Mouse (Mus musculus) neural tube, embryonic 14.5 days (tissue): ENCODE measurements at regions not wholly inside any gene's neighbourhood (a gene's known extent, or its start where the extent isn't known, plus 50 kb on each side); places are given as distances from the start of the nearest gene placed in this dataset.
A peak's percentile ranks its signal among the peaks of the same experiment; 100 is the strongest.

Source experiments
- ATAC-seq: fragments of 200-750 bp; cut with Nextera tagmentation; 2 replicates; pipeline ENCODE4 v1.8.0; 2017; ENCODE audit warnings: low read depth, mild to moderate bottlenecking, moderate TSS enrichment, moderate library complexity
- H3K27ac ChIP-seq: fragments of 300-500 bp; sonication (generic); 2 replicates; pipeline ENCODE4 v1.5.1; 2014; ENCODE audit warnings: low read depth, mild to moderate bottlenecking, control low read depth, low read length, moderate library complexity, mixed read lengths
- H3K27me3 ChIP-seq: fragments of 300-500 bp; sonication (generic); 2 replicates; pipeline ENCODE4 v1.6.1; 2014; ENCODE audit warnings: low read length; ENCODE audit not compliant: control insufficient read depth, insufficient read depth
- H3K36me3 ChIP-seq: fragments of 300-500 bp; sonication (generic); 2 replicates; pipeline ENCODE4 v1.6.1; 2014; ENCODE audit warnings: low read length, mixed read lengths; ENCODE audit not compliant: control insufficient read depth, insufficient read depth
- H3K4me1 ChIP-seq: fragments of 300-500 bp; sonication (generic); 2 replicates; pipeline ENCODE4 v1.6.1; 2014; ENCODE audit warnings: low read length; ENCODE audit not compliant: control insufficient read depth, insufficient read depth
- H3K4me2 ChIP-seq: fragments of 300-500 bp; sonication (generic); 2 replicates; pipeline ENCODE4 v1.6.1; 2014; ENCODE audit warnings: mild to moderate bottlenecking, low read depth, low read length, control low read depth
- H3K4me3 ChIP-seq: fragments of 300-500 bp; sonication (generic); 2 replicates; pipeline ENCODE4 v1.5.1; 2014; ENCODE audit warnings: low read depth, low read length, control low read depth, mixed read lengths
- H3K9ac ChIP-seq: fragments of 300-500 bp; sonication (generic); replicated peaks from 2 replicates; pipeline ENCODE4 v1.6.1; 2014; ENCODE audit warnings: low read depth, mild to moderate bottlenecking, control low read depth, low read length, mixed read lengths
- H3K9me3 ChIP-seq: fragments of 300-500 bp; sonication (generic); 2 replicates; pipeline ENCODE4 v1.6.1; 2016; ENCODE audit warnings: low read length; ENCODE audit not compliant: control insufficient read depth
- WGBS: fragments of 180-500 bp; shearing (Covaris S2); extraction: QIAGEN DNeasy Blood & Tissue Kit; methylation state at CpG from one replicate; pipeline ENCODE4 v1.1.7; 2014; 5-methylcytosine and 5-hydroxymethylcytosine counted together

DNA sequence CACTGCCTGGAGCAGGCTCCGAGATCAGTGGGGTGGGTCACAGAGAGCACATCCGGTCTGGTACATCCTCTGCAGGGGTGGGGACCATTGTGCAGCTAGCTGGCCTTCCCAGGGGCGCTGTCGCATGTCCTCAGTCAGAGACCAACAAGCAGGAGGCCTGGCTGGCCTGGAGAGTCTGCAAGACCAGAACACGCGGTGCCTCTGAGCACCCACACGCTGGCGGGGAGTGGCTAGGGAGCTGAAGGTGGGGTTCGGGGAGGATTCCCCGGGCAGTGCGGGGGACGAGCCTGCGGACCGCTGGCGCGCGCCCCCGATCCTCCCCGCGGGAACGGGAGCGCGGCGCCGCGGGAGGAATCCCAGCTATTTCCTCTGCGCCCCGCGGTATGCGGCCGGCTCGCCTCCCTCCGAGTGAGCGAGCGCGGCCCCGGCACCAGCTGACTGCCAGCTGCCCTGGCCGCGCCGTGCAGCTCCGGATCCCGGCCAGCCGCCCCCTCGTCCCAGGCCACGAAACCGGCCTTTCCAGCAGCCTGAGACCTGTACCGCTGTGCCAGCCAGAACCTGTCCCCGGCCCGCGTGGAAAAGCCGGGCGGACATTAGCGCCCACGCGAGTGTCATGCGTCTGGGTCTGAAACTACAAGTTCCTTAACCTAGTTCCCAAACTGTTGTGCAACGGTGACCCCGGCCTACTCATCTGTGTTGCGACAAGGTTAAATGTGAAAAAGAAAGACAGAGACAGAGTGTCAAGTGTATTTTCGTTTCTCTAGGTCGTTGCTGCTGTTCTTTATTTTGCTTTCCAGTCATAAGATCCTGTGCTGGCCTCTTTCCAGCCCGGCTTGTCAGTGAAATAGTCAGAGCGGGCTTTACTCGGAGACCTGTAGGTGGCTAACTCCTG lies 61.2 kb downstream of the Pkdcc start:
- Histone ChIP-seq H3K36me3 (no peaks in the 10 kb centered on the region), H3K27me3 (no peaks in the 10 kb centered on the region), H3K4me3 (peak overlapping the region; percentile 46), H3K4me1 (peaks cover 18% of the 10 kb centered on the region), H3K9me3 (no peaks in the 10 kb centered on the region), H3K27ac (peak overlapping the region; percentile 62), H3K4me2 (peak overlapping the region; percentile 84), H3K9ac (peak overlapping the region; percentile 66)
- 8% methylated on average over 43 of the region's 64 CpGs for WGBS
- ATAC-seq: peak; percentile 82

DNA sequence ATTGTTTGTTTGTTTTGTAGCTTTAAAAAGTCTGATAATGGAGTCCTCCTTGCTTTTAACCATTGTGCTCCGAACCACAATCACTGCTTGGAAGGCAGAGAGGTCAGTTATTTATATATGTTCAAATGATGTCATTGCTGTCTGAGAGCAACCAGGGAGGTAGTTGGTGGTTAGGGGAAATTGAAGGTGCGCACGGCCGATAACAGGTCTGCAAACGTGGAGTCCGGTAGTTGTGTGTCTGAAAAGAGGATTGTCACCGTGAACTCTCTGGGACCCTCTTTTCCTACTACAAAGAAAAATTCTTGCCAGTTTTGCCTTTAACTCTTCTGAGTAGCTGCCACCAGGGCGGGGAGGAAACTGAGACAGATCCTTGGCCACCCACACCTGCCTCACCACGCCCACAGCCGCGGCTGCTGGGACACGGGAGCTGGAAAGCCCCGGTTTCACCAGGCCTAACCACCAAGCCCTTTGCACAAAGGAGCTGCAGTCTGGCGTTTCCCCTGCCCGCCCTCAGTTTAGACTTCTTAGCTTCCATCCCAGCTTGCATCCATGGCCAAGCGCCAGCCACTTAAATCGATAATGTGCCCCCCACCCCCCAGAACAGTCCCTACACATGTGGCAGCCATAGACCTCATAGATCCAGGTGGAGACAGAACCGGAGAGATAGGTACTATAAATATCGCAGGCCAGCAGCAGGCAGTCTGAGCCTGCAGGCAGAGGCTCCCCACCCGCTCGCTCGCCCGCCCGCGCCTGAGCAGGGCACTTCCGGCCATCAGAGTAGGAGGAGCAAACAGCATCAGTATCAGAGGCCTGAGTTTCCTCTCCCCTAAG lies 62.2 kb downstream of the Pkdcc start:
- Histone ChIP-seq H3K9me3 (no peaks in the 10 kb centered on the region), H3K9ac (peak overlapping the region; percentile 29; the same call in 1 of the 2 replicates), H3K36me3 (no peaks in the 10 kb centered on the region), H3K4me3 (no peak overlapping the region), H3K27me3 (no peaks in the 10 kb centered on the region), H3K4me1 (peaks cover 18% of the 10 kb centered on the region), H3K27ac (peak overlapping the region; percentile 22; the same call in 1 of the 2 replicates), H3K4me2 (peak overlapping the region; percentile 43)
- peak; percentile 62; the same call in 1 of the 2 replicates for ATAC-seq
- 29% methylated on average over 26 of the region's 26 CpGs for WGBS

DNA sequence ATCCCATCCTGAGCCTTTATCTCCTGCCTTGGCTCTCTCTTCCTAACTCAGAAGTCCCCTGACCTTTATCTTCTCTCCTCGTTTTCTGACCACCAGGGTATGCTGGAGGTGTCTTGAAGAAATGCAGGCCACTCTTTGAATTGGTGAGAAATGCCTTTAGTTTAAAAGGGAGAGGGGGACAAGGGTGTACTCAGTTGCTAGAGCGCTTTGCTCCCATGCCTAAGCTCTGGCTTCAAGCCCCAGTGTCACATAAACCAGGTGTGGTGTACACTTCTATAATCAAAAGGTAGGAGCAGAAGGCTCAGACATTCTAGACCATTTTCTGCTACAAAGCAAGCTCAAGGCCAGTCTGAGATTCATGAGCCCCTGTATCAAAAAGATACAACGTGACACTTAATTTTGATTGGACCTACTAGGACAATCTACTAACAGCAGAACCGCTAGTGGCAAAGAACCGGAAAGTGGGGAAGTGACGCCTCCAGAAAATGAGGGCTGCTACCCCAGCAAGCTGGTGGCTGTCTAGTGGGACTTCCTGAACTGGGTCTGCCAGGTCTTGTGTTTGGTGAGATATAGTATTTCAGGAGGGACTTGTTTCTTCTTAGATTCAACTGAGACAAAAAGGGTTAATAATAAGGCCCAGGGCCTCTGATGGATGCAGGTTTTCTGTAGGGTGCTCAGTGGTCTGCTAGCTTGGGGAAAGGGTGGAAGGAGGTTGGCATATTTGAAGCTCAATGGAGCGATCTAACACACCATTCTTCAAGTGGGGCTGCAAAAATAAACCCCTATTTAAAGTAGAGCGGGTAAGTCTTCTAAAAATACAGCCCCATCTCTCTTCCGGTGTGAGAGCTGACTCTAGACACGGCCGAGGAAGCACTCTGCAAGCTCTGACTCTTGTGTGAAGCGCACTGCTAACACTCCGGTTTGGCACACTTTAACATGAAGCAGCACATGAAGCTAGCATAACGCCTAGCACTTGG lies 63.1 kb downstream of the Pkdcc start:
- peak overlapping the region; percentile 43 for H3K4me2 ChIP-seq
- no peaks in the 10 kb centered on the region for H3K27me3 ChIP-seq
- ATAC-seq: no peak
- 80% methylated on average over 14 of the region's 14 CpGs for WGBS
- H3K4me3 ChIP-seq: no peak overlapping the region
- peak overlapping the region; percentile 22; the same call in 1 of the 2 replicates for H3K27ac ChIP-seq
- no peaks in the 10 kb centered on the region for H3K9me3 ChIP-seq
- H3K9ac ChIP-seq: no peak overlapping the region
- H3K4me1 ChIP-seq: peaks cover 18% of the 10 kb centered on the region
- no peaks in the 10 kb centered on the region for H3K36me3 ChIP-seq

DNA sequence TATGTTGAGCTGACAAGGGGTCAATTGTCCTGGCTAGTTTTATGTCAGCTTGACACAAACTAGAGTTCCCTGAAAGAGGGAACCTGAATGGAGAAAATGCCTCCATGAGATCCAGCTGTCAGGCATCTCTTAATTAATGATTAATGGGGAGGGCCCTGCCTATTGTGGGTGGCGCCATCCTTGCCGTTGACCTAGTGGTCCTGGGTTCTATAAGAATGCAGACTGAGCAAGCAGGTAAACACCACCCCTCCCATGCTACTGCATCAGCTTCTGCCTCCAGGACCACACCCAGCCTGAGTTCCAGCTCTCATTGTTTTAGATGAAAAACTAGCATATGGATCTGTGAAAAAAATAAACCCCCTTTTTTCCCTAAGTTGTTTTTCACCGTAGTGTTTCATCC lies 67.4 kb upstream of the Eml4 start:
- H3K4me2 ChIP-seq: no peak overlapping the region

DNA sequence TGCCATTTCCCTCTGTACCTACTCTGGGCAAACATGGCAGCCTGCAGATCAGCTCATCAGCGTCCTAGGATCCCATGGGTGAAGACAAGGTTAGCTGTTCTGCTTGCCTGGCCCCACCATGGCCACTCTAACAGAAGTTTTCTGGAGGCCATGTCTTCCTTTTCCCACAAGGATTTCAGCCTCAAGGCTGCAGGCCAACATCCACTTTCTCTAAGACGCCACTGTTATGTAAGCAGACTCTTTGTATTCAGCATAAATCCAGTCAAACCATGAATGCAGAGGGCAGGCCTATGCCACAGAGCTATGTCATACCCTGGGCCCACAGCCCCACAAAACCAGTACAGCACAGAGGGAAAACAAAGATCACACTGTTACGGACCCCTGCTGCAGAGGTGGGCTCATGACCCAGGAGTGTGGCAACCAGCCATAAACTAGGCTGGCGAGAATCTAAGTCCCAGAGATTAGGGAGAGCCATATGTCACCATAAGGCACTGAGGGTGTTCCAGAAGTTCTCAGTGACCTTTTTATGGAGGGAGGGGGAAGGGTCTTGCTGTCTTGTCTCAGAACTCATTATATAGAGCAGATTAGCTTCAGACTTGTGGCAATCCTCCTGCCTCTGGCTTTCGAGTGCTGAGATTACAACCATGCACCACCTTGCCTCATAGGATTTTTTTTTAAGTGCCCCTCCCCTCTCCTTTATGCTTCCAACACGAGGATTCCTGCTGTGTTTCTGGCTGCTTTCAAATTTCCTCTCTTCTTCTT lies 63.2 kb upstream of the Eml4 start:
- H3K9me3 ChIP-seq: no peaks in the 10 kb centered on the region
- no peak overlapping the region for H3K9ac ChIP-seq
- H3K4me2 ChIP-seq: peak overlapping the region; percentile 14; the same call in 1 of the 2 replicates
- no peaks in the 10 kb centered on the region for H3K27me3 ChIP-seq
- no peak overlapping the region for H3K4me3 ChIP-seq
- 33% methylated on average over 6 of the region's 6 CpGs for WGBS
- peak; percentile 81 for ATAC-seq
- H3K27ac ChIP-seq: peak overlapping the region; percentile 66; the same call in 1 of the 2 replicates
- H3K36me3 ChIP-seq: no peaks in the 10 kb centered on the region
- H3K4me1 ChIP-seq: peaks cover 2% of the 10 kb centered on the region; the same call in 1 of the 2 replicates

More for the DNA sequence above, 67.4 kb upstream of the Eml4 start:
- H3K9me3 ChIP-seq: no peaks in the 10 kb centered on the region
- 59% methylated on average over 3 of the region's 3 CpGs for WGBS
- peaks cover 2% of the 10 kb centered on the region; the same call in 1 of the 2 replicates for H3K4me1 ChIP-seq
- H3K27me3 ChIP-seq: no peaks in the 10 kb centered on the region
- no peak for ATAC-seq
- no peak overlapping the region for H3K9ac ChIP-seq
- H3K4me3 ChIP-seq: no peak overlapping the region
- no peaks in the 10 kb centered on the region for H3K36me3 ChIP-seq
- H3K27ac ChIP-seq: no peak overlapping the region

DNA sequence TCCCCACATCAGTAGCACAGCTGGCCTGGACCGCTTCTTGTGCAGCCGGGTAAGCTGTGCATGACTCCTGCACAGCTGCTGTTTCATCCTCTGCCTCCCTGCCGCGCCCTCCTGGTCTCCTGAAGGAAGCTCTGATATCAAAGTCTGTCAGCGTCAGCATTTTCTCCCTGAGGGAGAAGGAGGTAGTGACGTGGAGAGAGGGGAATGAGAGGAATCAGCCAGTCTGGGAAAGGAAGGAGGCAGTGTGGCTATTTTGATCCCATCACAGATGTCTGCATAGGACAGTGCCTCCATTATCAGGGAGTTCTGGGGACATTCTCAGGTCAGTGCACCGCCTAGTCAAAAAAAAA lies 62.6 kb upstream of the Eml4 start:
- Histone ChIP-seq H3K36me3 (no peaks in the 10 kb centered on the region), H3K9me3 (no peaks in the 10 kb centered on the region), H3K4me3 (no peak overlapping the region), H3K4me2 (peak overlapping the region; percentile 14; the same call in 1 of the 2 replicates), H3K27me3 (no peaks in the 10 kb centered on the region), H3K4me1 (peaks cover 2% of the 10 kb centered on the region; the same call in 1 of the 2 replicates), H3K27ac (peak overlapping the region; percentile 66), H3K9ac (no peak overlapping the region)
- 22% methylated on average over 7 of the region's 7 CpGs for WGBS
- ATAC-seq: peak; percentile 87

DNA sequence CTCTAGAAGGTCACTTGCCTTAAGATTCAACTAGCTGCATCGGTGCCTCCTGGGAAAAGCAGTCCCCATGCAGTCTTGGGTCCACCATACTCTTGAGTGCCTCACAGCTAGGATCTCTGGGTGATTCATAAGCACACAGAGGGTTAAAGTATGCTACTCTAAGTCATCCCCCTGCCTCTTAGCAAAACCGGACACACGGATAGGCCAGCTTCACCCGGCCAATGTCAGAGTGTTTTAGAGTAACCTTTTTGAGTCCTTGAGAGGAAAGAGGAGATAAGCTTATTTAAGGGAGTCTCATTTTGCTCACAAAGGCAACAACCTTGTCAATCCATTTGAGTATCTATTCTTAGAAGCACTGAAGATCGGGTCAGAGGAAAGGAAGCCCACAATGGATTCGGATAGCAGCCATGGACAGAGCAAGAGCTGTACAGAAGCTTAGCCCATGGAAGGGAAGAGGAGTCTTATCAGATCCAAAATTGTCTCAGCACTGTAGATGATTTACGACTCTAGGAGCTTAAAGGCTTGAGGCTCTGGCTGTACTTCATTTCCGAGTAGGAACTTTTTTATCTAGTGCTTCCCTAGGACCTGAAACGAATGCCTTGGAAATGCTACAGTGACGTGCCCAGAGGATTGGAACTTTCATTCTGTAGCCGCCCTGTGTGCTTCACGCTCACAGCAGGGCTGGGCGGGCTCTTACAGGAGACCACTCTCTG lies 55.0 kb upstream of the Eml4 start:
- WGBS: 89% methylated on average over 13 of the region's 13 CpGs
- H3K27me3 ChIP-seq: no peaks in the 10 kb centered on the region
- no peak for ATAC-seq
- H3K36me3 ChIP-seq: no peaks in the 10 kb centered on the region
- no peaks in the 10 kb centered on the region for H3K9me3 ChIP-seq
- H3K4me1 ChIP-seq: no peaks in the 10 kb centered on the region
- no peak overlapping the region for H3K27ac ChIP-seq
- no peak overlapping the region for H3K4me2 ChIP-seq
- H3K4me3 ChIP-seq: no peak overlapping the region
- no peak overlapping the region for H3K9ac ChIP-seq
